20 mouse cellular contexts compared by ENCODE assay signal in genomic region chr11:116040593-116040992, GRCm38 (mm10). TPM values are rescaled to one million over a fixed set of nuclear protein-coding genes. Genes with fewer than 3 reads are reported as not detected.
A peak's percentile ranks its signal among the peaks of the same experiment; 100 is the strongest.
DNase-seq lines count a peak whose midpoint lies in the region; TF ChIP-seq lines count a peak whose summit lies in the region.
"Had no signal": no experiment of that assay in that cellular context is flagged by ENCODE, and none has a peak within 500 bp of the region (broad histone marks: within the 10 kb centered on the region; RNA-seq: fewer than 3 reads in every experiment).

No protein-coding gene starts in this region.

- no peaks in the 10 kb centered on the region for H3K9me3 ChIP-seq in heart, embryonic 10.5 days
- H3K9me3 ChIP-seq: forebrain, embryonic 13.5 days; heart, embryonic 13.5 days; hindbrain, embryonic 13.5 days had no signal

- no peak overlapping the region for H3K9ac ChIP-seq in heart, adult 2 months (ENCODE audit: low read depth, low read length)
- H3K9ac ChIP-seq: forebrain, embryonic 13.5 days; forebrain, postnatal 0 days; heart, embryonic 13.5 days; hindbrain, embryonic 13.5 days had no signal

- H3K36me3 ChIP-seq in heart, adult 2 months (ENCODE audit: control insufficient read depth, insufficient read depth, low read length): peaks cover 3% of the 10 kb centered on the region
- H3K36me3 ChIP-seq in heart, embryonic 10.5 days: peaks cover 63% of the 10 kb centered on the region

- WGBS in heart, adult 2 months: 37% methylated on average over 6 of the region's 6 CpGs
- 75% methylated on average over 6 of the region's 6 CpGs for WGBS in heart, embryonic 10.5 days

- TF ChIP-seq CTCF in heart, adult 2 months (IDR thresholded peaks at IDR 0.05): no peak

- H3K4me3 ChIP-seq in heart, adult 2 months: no peak overlapping the region
- H3K4me3 ChIP-seq in heart, embryonic 10.5 days: no peak overlapping the region
- H3K4me3 ChIP-seq: embryonic facial prominence, embryonic 10.5 days; forebrain, embryonic 13.5 days; heart, embryonic 13.5 days; hindbrain, embryonic 13.5 days had no signal

- intact Hi-C loops in heart, adult 2 months (cut with DNase I): no loop called here
- intact Hi-C loops in heart, postnatal 10 days (cut with DNase I): no loop called here

- peak; percentile 34 for DNase-seq in cerebellum, adult 11-12 months
- no peak for DNase-seq in cerebellum, postnatal 10 days
- DNase-seq in cerebellum, postnatal 36 days: peak; percentile 39 to 51
- DNase-seq in cerebellum, adult 9-11 months: no peak
- peak in 1 of 2 experiments; percentile 49 for DNase-seq in heart, adult 2 months
- no peak for DNase-seq in heart, adult 8-10 months (ENCODE audit: low spot score)
- peak; percentile 46 for DNase-seq in heart, postnatal 10 days
- DNase-seq in heart, embryonic 10.5 days (ENCODE audit: low spot score): no peak
- DNase-seq: adrenal gland, postnatal 10 days; B cell, adult 2 months; forebrain, postnatal 0 days; gastrocnemius, postnatal 36 days; kidney, adult 11 months; kidney, adult 9 months had no signal

- H3K79me2 ChIP-seq in heart, adult 2 months (replicated peaks; ENCODE audit: control insufficient read depth, insufficient read depth, low read length): peaks cover 8% of the 10 kb centered on the region

- H3K4me1 ChIP-seq in heart, adult 2 months (ENCODE audit: control insufficient read depth, insufficient read depth, low read length): peaks cover 5% of the 10 kb centered on the region
- peaks cover 4% of the 10 kb centered on the region; the same call in 1 of the 2 replicates for H3K4me1 ChIP-seq in heart, embryonic 10.5 days
- H3K4me1 ChIP-seq: embryonic facial prominence, embryonic 10.5 days; forebrain, embryonic 13.5 days; hindbrain, embryonic 13.5 days had no signal

- TF ChIP-seq EP300 in heart, adult 2 months (IDR thresholded peaks at IDR 0.05; ENCODE audit: insufficient read depth, low read depth, low read length): 0 out of 2 replicates have a peak, but pooled peaks have one; percentile 39

- no peak for TF ChIP-seq POLR2A in heart, adult 2 months (IDR thresholded peaks at IDR 0.05; ENCODE audit: insufficient read depth, low read depth, low read length)

- no peaks in the 10 kb centered on the region for H3K27me3 ChIP-seq in heart, adult 2 months (ENCODE audit: control insufficient read depth, insufficient read depth, low read length)
- no peaks in the 10 kb centered on the region for H3K27me3 ChIP-seq in heart, embryonic 10.5 days (ENCODE audit: insufficient read depth, poor library complexity, severe bottlenecking)
- H3K27me3 ChIP-seq: forebrain, embryonic 13.5 days; heart, embryonic 13.5 days; hindbrain, embryonic 13.5 days had no signal

- peak overlapping the region; percentile 55 for H3K27ac ChIP-seq in heart, adult 2 months
- no peak overlapping the region for H3K27ac ChIP-seq in heart, embryonic 10.5 days
- H3K27ac ChIP-seq: embryonic facial prominence, embryonic 10.5 days; forebrain, embryonic 13.5 days; hindbrain, embryonic 13.5 days; hindbrain, postnatal 0 days; kidney, postnatal 0 days had no signal

RNA-seq across cellular contexts. Expression of gene Unk, which starts 10.5 kb away (rescaled TPM):
- 1 to 10 TPM; 7.1 to 7.9 TPM for total RNA-seq in heart, adult 2 months (2021)
- 16.5 and 20.4 TPM in 2 replicates for polyA plus RNA-seq in heart, adult 2 months (2012; rRNA removed)
- 1 to 10 TPM; 7.2 to 9.4 (median 7.8) TPM for total RNA-seq in heart, adult 8-10 months (2022)
- total RNA-seq in heart, postnatal 10 days (2021): 10 to 100 TPM; 16.3 to 17.0 TPM
- 33.3 and 37.1 TPM in 2 replicates for polyA plus RNA-seq in heart, embryonic 10.5 days (2016; fragmentation: Nextera tagmentation; extraction: Ambion mirVana)

RNA-seq across cellular contexts. Expression of gene H3f3b, which starts 12.8 kb away (rescaled TPM):
- total RNA-seq in heart, adult 2 months (2021): 100 to 1,000 TPM; 105 to 128 TPM
- polyA plus RNA-seq in heart, adult 2 months (2012; rRNA removed): 67.5 and 82.1 TPM in 2 replicates
- total RNA-seq in heart, adult 8-10 months (2022): 100 to 1,000 TPM in 3 of 4 experiments, 10 to 100 TPM in 1; 92.7 to 141 (median 123) TPM
- 100 to 1,000 TPM; 338 to 393 TPM for total RNA-seq in heart, postnatal 10 days (2021)
- 684 and 1,078 TPM in 2 replicates for polyA plus RNA-seq in heart, embryonic 10.5 days (2016; fragmentation: Nextera tagmentation; extraction: Ambion mirVana)

RNA-seq across cellular contexts. Expression of gene Galk1, which starts 28.1 kb away (rescaled TPM):
- 10 to 100 TPM; 14.5 to 14.7 TPM for total RNA-seq in heart, adult 2 months (2021)
- polyA plus RNA-seq in heart, adult 2 months (2012; rRNA removed): 14.6 and 16.4 TPM in 2 replicates
- total RNA-seq in heart, adult 8-10 months (2022): 10 to 100 TPM; 12.5 to 16.0 (median 15.0) TPM
- 10 to 100 TPM; 31.7 to 33.1 TPM for total RNA-seq in heart, postnatal 10 days (2021)
- 202 and 273 TPM in 2 replicates for polyA plus RNA-seq in heart, embryonic 10.5 days (2016; fragmentation: Nextera tagmentation; extraction: Ambion mirVana)

RNA-seq across cellular contexts. Expression of gene Unc13d, which starts 37.2 kb away (rescaled TPM):
- 1 to 10 TPM in 1 of 2 experiments, under 1 TPM in 1; 0.55 to 1.5 TPM for total RNA-seq in heart, adult 2 months (2021)
- polyA plus RNA-seq in heart, adult 2 months (2012; rRNA removed): 1.1 and 1.7 TPM in 2 replicates
- 1 to 10 TPM in 2 of 4 experiments, under 1 TPM in 2; 0.41 to 1.4 (median 0.83) TPM for total RNA-seq in heart, adult 8-10 months (2022)
- total RNA-seq in heart, postnatal 10 days (2021): 1 to 10 TPM in 1 of 2 experiments, under 1 TPM in 1; 0.52 to 1.0 TPM
- 6.1 and 7.2 TPM in 2 replicates for polyA plus RNA-seq in heart, embryonic 10.5 days (2016; fragmentation: Nextera tagmentation; extraction: Ambion mirVana)

RNA-seq across cellular contexts. Expression of gene Wbp2, which starts 46.2 kb away (rescaled TPM):
- 100 to 1,000 TPM in 1 of 2 experiments, 10 to 100 TPM in 1; 91.0 to 108 TPM for total RNA-seq in heart, adult 2 months (2021)
- 151 and 176 TPM in 2 replicates for polyA plus RNA-seq in heart, adult 2 months (2012; rRNA removed)
- 100 to 1,000 TPM; 108 to 126 (median 116) TPM for total RNA-seq in heart, adult 8-10 months (2022)
- 10 to 100 TPM; 96.6 to 99.5 TPM for total RNA-seq in heart, postnatal 10 days (2021)
- 122 and 158 TPM in 2 replicates for polyA plus RNA-seq in heart, embryonic 10.5 days (2016; fragmentation: Nextera tagmentation; extraction: Ambion mirVana)

Comparison
In these comparisons a context has a peak if more than half of its experiments do, and no peak if none do; other contexts are left out.
1. DNase-seq: peak in cerebellum, adult 11-12 months (single experiment), cerebellum, postnatal 36 days (2 of 2) and heart, postnatal 10 days (2 of 2); none in cerebellum, postnatal 10 days (0 of 2), cerebellum, adult 9-11 months (single experiment), heart, adult 8-10 months (single experiment) and heart, embryonic 10.5 days (single experiment).